Mouse (Mus musculus): Measurements from ENCODE around the gene Olfr286. TPM values are rescaled to one million over a fixed set of nuclear protein-coding genes. Genes with fewer than 3 reads are reported as not detected.

Gene Olfr286
- total RNA-seq, 2 experiments from 2014 or later = not detected

Other genes starting within 250 kb of the Olfr286 start
- not detected for gene Col2a1, start 229.8 kb downstream of the Olfr286 start, total RNA-seq (2021)
- 10 to 100 TPM; 59.9 to 65.4 TPM for gene Pfkm, start 141.9 kb downstream of the Olfr286 start, total RNA-seq (2021)
- gene Senp1, start 140.7 kb downstream of the Olfr286 start, total RNA-seq (2021) = 10 to 100 TPM; 16.0 to 16.8 TPM
- gene Asb8, start 68.8 kb downstream of the Olfr286 start, total RNA-seq (2021) = 10 to 100 TPM; 37.3 to 43.0 TPM
- under 1 TPM; 0.50 to 0.92 TPM for gene Ccdc184, start 67.3 kb downstream of the Olfr286 start, total RNA-seq (2021)
- gene Olfr288, start 38.9 kb downstream of the Olfr286 start, total RNA-seq (2021) = not detected
- not detected for gene Gm44579, start 13.5 kb downstream of the Olfr286 start, total RNA-seq (2021)
- gene Olfr287, start 13.4 kb downstream of the Olfr286 start, total RNA-seq (2021) = not detected
- gene H1fnt, start 22.8 kb upstream of the Olfr286 start, total RNA-seq (2021) = not detected
- 1 to 10 TPM; 3.7 to 4.1 TPM for gene Zfp641, start 61.7 kb upstream of the Olfr286 start, total RNA-seq (2021)
- not detected for gene Olfr285, start 82.9 kb upstream of the Olfr286 start, total RNA-seq (2021)
- not detected for gene Olfr284, start 106.5 kb upstream of the Olfr286 start, total RNA-seq (2021)
- gene Olfr283, start 146.5 kb upstream of the Olfr286 start, total RNA-seq (2021) = not detected
- not detected for gene Olfr282, start 196.8 kb upstream of the Olfr286 start, total RNA-seq (2021)
- not detected for gene Olfr281, start 218.1 kb upstream of the Olfr286 start, total RNA-seq (2021)
- gene OR5BS1P, start 235.4 kb upstream of the Olfr286 start, total RNA-seq (2021) = not detected
- not detected for gene Lalba, start 248.3 kb upstream of the Olfr286 start, total RNA-seq (2021)